Mouse (Mus musculus) bone marrow, adult 2 months (tissue): ENCODE measurements around the gene Myh14.

Experiments
- CTCF ChIP-seq: fragments of 200-500 bp; IDR thresholded peaks from 2 replicates; pipeline ENCODE4 v1.5.1; 2011; ENCODE audit warnings: low read length, control low read depth; ENCODE audit not compliant: control insufficient read depth, insufficient read depth
- POLR2A ChIP-seq: fragments of 200-500 bp; IDR thresholded peaks from 2 replicates; pipeline ENCODE4 v1.6.1; 2011; ENCODE audit warnings: low read depth, mild to moderate bottlenecking, control low read depth, low read length, borderline replicate concordance; ENCODE audit not compliant: control insufficient read depth

DNA sequence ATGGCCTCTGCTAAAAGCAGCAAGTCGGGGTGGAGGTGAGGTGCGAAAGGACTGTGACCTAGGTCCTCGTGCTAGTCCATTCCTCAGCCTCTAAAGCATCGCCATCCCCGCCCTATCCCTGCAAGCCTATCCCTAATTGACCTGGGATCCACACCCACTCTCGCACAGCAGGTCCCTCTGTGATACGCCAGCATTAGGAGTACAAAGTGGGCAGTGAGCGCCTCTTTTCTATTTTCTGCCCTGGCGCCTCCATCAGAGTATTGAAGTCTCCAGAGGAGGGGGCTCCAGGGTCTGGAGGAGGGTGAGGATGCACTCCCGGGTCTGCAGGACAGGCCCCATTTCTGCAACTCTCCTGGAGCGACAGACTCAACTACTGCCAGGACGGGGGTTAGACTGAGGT, 82.3 kb downstream of the Myh14 start:
- TF ChIP-seq CTCF, result no peak
- no peak for TF ChIP-seq POLR2A
